Mouse (Mus musculus) neural tube, embryonic 11.5 days (tissue): ENCODE measurements at regions not wholly inside any gene's neighbourhood (a gene's known extent, or its start where the extent isn't known, plus 50 kb on each side); places are given as distances from the start of the nearest gene placed in this dataset.

ENCODE experiments used
- ATAC-seq: fragments of 200-750 bp; cut with Nextera tagmentation; 2 replicates; pipeline ENCODE4 v1.8.0; 2017; ENCODE audit warnings: moderate number of reproducible peaks, mild to moderate bottlenecking, moderate TSS enrichment, moderate library complexity; ENCODE audit not compliant: insufficient read depth, low FRiP score, low TSS enrichment
- DNase-seq: peaks from one replicate; pipeline ENCODE4 v3.0.0-alpha.2; 2015; ENCODE audit warnings: low spot score
- H3K27ac ChIP-seq: fragments of 300-500 bp; sonication (generic); 2 replicates; pipeline ENCODE4 v1.5.1; 2014; ENCODE audit warnings: low read depth, mild to moderate bottlenecking, low read length
- H3K27me3 ChIP-seq: fragments of 300-500 bp; sonication (generic); 2 replicates; pipeline ENCODE4 v1.6.1; 2014; ENCODE audit warnings: mild to moderate bottlenecking, low read length, mixed read lengths; ENCODE audit not compliant: control insufficient read depth, insufficient read depth
- H3K36me3 ChIP-seq: fragments of 300-500 bp; sonication (generic); 2 replicates; pipeline ENCODE4 v1.6.1; 2014; ENCODE audit warnings: mild to moderate bottlenecking, low read length, moderate library complexity, mixed read lengths; ENCODE audit not compliant: control insufficient read depth, insufficient read depth
- H3K4me1 ChIP-seq: fragments of 300-500 bp; sonication (generic); 2 replicates; pipeline ENCODE4 v1.6.1; 2014; ENCODE audit warnings: low read length, mixed read lengths; ENCODE audit not compliant: control insufficient read depth, insufficient read depth
- H3K4me2 ChIP-seq: fragments of 300-500 bp; sonication (generic); 2 replicates; pipeline ENCODE4 v1.6.1; 2014; ENCODE audit warnings: low read depth, mild to moderate bottlenecking, moderate library complexity
- H3K4me3 ChIP-seq: fragments of 300-500 bp; sonication (generic); 2 replicates; pipeline ENCODE4 v1.5.1; 2014; ENCODE audit warnings: low read depth, low read length
- H3K9ac ChIP-seq: fragments of 300-500 bp; sonication (generic); 2 replicates; pipeline ENCODE4 v1.6.1; 2014; ENCODE audit warnings: mild to moderate bottlenecking, low read length
- H3K9me3 ChIP-seq: fragments of 300-500 bp; sonication (generic); 2 replicates; pipeline ENCODE4 v1.6.1; 2016; ENCODE audit warnings: low read length; ENCODE audit not compliant: control insufficient read depth
- WGBS: fragments of 180-500 bp; shearing (Covaris S2); extraction: QIAGEN DNeasy Blood & Tissue Kit; methylation state at CpG from one replicate; pipeline ENCODE4 v1.1.7; 2014; 5-methylcytosine and 5-hydroxymethylcytosine counted together

DNA sequence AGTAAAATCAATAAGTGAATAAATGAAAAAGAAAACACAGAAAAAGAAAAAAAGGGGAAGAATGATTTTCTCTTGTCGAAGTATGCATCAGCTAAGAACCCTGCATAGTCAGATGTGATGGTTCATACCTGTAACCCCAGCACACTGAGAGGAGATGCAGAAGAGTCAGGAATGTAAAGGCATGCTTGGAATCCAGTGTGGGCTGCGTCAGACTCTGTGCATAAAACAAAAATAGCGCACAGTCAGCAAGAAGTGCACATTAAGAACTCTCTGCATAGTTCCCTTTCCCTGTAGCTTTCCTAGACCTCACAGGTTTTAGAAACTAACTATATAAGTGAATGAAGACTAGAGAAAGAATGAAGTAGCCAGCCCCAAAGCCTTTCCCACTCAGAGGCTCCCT, 238.2 kb upstream of the Chl1 start:
- DNase-seq (no peak), ATAC-seq (no peak)
- H3K4me3 ChIP-seq, result no peak overlapping the region
- 81% methylated on average over 3 of the region's 3 CpGs for WGBS
- no peak overlapping the region for H3K9ac ChIP-seq
- no peaks in the 10 kb centered on the region for H3K36me3 ChIP-seq
- no peak overlapping the region for H3K4me2 ChIP-seq
- no peak overlapping the region for H3K27ac ChIP-seq
- H3K4me1 ChIP-seq, result no peaks in the 10 kb centered on the region
- no peaks in the 10 kb centered on the region for H3K9me3 ChIP-seq
- no peaks in the 10 kb centered on the region for H3K27me3 ChIP-seq

DNA sequence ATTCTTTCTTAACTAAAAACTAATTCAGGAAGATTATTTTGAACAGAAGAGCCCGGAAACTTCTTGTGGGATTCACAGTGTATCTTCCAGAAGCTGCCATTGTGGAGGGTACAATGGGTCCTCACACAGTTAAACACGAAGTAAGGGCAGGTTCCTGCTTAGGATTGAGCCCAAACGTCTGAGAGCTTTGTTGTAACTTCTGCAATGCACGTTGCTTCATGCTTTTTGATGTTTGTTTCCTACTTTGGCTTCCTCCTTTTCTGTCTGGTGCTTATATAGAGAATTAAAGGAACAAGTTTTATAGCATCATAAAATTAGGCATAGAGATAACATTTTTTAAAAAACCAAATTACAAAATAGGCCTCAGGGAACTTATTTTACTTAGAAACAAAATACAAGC, 235.3 kb upstream of the Chl1 start:
- Histone ChIP-seq H3K27me3 (no peaks in the 10 kb centered on the region), H3K9ac (no peak overlapping the region), H3K4me2 (no peak overlapping the region), H3K9me3 (no peaks in the 10 kb centered on the region), H3K4me3 (no peak overlapping the region), H3K27ac (no peak overlapping the region), H3K4me1 (no peaks in the 10 kb centered on the region), H3K36me3 (no peaks in the 10 kb centered on the region)
- WGBS, result 69% methylated on average over 4 of the region's 4 CpGs
- ATAC-seq, result no peak
- no peak for DNase-seq

DNA sequence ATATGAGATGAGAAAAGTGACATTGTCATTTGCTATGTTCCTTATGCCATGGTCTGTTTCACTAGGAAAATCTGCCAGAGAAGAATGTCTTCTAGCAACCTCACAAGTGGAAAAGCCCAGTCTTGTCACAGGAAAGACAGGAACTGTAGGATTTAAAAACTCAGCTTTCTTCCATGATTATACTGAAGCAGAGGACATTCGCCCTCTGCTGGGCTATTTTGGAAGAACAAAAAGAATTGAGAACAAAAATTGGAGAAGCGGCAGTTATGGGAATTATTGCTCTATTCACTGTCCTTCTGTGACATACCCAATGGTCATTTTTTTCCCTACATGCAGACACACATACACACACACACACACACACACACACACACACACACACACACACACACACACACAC, 234.9 kb upstream of the Chl1 start:
- 38% methylated on average over 2 of the region's 2 CpGs for WGBS

DNA sequence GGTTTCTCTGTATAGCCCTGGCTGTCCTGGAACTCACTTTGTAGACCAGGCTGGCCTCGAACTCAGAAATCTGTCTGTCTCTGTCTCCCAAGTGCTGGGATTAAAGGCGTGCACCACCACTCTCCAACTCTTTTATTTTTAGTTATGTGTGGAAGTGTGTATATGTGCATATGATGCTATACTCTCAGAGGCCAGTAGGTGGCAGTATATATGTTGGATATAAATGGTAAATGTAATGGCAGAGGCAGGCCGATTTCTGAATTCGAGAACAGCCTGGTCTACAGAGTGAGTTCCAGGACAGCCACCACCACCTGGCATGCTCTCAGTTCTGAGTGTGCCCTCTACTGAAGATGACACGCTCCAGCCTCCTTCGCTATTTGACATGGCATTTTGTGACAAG, 214.4 kb upstream of the Chl1 start:
- Histone ChIP-seq H3K36me3 (no peaks in the 10 kb centered on the region), H3K27me3 (no peaks in the 10 kb centered on the region), H3K4me2 (no peak overlapping the region), H3K4me1 (no peaks in the 10 kb centered on the region), H3K9me3 (no peaks in the 10 kb centered on the region), H3K4me3 (no peak overlapping the region), H3K27ac (no peak overlapping the region), H3K9ac (no peak overlapping the region)
- ATAC-seq, result no peak
- no peak for DNase-seq
- 88% methylated on average over 6 of the region's 6 CpGs for WGBS

More for the DNA sequence above, 234.9 kb upstream of the Chl1 start:
- DNase-seq (no peak), ATAC-seq (no peak)
- no peaks in the 10 kb centered on the region for H3K27me3 ChIP-seq
- H3K4me3 ChIP-seq, result no peak overlapping the region
- H3K9me3 ChIP-seq, result no peaks in the 10 kb centered on the region
- no peaks in the 10 kb centered on the region for H3K4me1 ChIP-seq
- H3K36me3 ChIP-seq, result no peaks in the 10 kb centered on the region
- no peak overlapping the region for H3K9ac ChIP-seq
- no peak overlapping the region for H3K27ac ChIP-seq
- H3K4me2 ChIP-seq, result no peak overlapping the region

DNA sequence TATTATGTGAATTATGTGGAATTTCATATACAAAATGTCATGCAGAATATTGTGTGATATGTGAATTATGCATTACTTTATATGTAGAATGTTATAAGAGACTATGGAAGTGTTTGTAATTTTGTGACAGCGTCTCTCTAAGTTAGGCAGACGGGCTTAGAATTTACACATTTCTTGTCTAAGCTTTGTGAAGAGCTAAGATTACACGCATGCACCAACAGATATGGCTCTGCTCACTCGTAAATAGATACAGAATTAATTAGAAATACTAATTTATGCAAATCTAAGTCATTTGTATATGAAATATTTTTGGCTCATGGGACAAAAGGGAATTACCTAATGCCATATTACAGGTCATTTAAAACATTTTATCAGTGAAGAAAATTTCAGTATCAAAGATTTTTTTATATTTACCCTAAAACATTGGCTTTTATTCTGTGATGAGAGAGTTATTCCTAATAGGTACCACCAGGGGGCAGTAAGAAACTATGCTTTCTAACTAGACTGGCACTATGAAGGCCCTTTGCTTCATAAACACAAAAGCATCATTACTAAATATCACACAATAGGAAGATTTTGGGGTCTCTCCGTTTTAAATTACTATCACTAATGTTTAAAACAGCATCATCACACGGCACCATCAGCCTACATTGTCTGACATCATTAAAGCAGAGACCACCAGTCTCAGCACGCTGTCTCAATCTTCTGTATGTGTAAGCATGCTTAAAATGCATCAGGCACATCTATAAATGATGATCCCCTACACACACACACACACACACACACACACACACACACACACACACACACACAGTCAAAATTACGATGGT, 203.8 kb upstream of the Chl1 start:
- Histone ChIP-seq H3K4me2 (no peak overlapping the region), H3K27me3 (no peaks in the 10 kb centered on the region), H3K4me3 (no peak overlapping the region), H3K36me3 (no peaks in the 10 kb centered on the region), H3K9me3 (no peaks in the 10 kb centered on the region), H3K9ac (no peak overlapping the region), H3K27ac (no peak overlapping the region), H3K4me1 (no peaks in the 10 kb centered on the region)
- peak; percentile 33 for DNase-seq
- ATAC-seq, result peak; percentile 66
- WGBS, result 47% methylated on average over 8 of the region's 8 CpGs

DNA sequence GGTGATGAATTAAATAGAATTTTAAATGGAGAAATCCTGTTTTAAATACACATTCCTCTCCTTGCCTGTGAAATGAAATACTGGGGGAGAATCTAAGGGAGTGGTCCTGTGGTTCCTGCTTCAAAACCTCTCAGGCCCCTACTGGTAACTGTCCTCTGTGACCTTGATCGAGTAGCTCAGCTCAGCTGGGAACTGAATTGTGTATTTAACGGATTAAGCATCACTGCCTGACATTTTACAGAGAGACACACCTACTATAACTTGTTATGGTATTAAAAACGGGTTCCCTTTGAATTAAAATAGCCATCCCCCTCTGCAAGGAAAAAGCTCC, 203.2 kb upstream of the Chl1 start:
- no peaks in the 10 kb centered on the region for H3K4me1 ChIP-seq
- H3K27me3 ChIP-seq, result no peaks in the 10 kb centered on the region
- no peak for DNase-seq
- peak; percentile 57 for ATAC-seq
- H3K4me3 ChIP-seq, result no peak overlapping the region
- no peak overlapping the region for H3K9ac ChIP-seq
- no peak overlapping the region for H3K27ac ChIP-seq
- WGBS, result 25% methylated on average over 3 of the region's 3 CpGs
- H3K36me3 ChIP-seq, result no peaks in the 10 kb centered on the region
- no peaks in the 10 kb centered on the region for H3K9me3 ChIP-seq
- no peak overlapping the region for H3K4me2 ChIP-seq

DNA sequence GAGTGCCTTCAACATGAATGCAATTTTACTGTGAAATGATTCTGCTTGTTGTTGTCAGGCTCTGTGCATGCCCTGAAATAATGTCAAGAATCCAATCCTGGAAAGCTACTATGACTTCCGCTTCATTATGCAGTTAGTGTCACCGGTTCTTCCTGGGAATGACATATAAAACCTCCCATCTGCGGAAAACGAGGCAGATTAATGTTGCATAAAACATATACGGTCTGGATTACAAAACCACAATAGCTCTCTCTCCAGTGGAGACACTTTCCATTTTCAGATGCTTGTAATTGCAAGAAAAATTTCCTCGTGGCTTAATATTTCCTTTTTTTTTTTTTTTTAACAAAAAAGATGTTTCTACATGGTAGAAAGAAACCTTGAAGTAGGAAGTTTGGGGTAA, 198.2 kb upstream of the Chl1 start:
- no peak for ATAC-seq
- 72% methylated on average over 6 of the region's 6 CpGs for WGBS

DNA sequence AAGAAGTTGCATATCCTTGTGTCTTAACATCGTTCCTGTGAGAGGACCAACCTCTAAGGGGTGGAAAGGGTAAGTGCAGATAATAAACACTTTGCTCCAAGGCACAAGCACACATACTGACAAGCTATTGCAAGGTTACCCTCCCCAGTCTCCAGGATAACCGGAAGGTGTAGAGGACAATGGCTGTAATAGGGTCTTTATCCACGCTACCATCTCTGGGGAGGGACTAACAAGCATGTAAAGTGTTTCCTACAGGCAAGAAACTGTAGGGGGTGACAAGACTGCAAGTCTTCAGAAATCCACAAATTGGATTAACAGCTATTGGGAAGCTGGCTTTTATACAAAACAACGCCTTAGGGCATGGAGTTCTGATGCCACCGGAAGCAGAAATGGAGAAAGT, 197.5 kb upstream of the Chl1 start:
- no peak for DNase-seq

More for the DNA sequence above, 198.2 kb upstream of the Chl1 start:
- no peak overlapping the region for H3K27ac ChIP-seq
- H3K4me3 ChIP-seq, result no peak overlapping the region
- no peaks in the 10 kb centered on the region; the same call in 1 of the 2 replicates for H3K4me1 ChIP-seq
- no peak for DNase-seq
- no peaks in the 10 kb centered on the region for H3K9me3 ChIP-seq
- no peaks in the 10 kb centered on the region for H3K36me3 ChIP-seq
- H3K4me2 ChIP-seq, result no peak overlapping the region
- no peaks in the 10 kb centered on the region for H3K27me3 ChIP-seq
- no peak overlapping the region for H3K9ac ChIP-seq

DNA sequence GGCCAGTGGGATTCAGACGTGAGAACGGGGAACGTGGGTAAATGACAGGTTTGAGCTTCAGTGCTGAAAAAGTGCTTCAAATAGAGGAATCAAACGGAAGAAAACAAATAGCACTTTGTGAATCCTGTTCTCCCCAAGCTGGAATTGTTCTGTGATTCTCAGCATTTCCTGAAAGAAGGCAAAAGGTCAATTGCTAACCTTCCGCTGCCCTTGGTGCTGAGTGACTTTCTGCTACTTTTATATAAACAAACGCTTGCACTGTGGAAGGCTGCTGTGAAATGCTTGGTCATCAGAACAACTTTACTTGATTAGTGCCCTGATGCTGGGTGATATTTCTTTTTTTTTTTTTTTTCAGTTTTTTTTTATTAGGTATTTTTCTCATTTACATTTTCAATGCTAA, 192.3 kb upstream of the Chl1 start:
- no peak overlapping the region for H3K27ac ChIP-seq
- no peaks in the 10 kb centered on the region for H3K27me3 ChIP-seq
- H3K9ac ChIP-seq, result no peak overlapping the region
- H3K4me1 ChIP-seq, result no peaks in the 10 kb centered on the region
- 18% methylated on average over 6 of the region's 6 CpGs for WGBS
- H3K4me2 ChIP-seq, result no peak overlapping the region
- H3K36me3 ChIP-seq, result no peaks in the 10 kb centered on the region
- ATAC-seq (no peak), DNase-seq (no peak)
- no peak overlapping the region for H3K4me3 ChIP-seq
- H3K9me3 ChIP-seq, result no peaks in the 10 kb centered on the region

More for the DNA sequence above, 197.5 kb upstream of the Chl1 start:
- WGBS, result 65% methylated on average over 5 of the region's 5 CpGs
- Histone ChIP-seq H3K9ac (no peak overlapping the region), H3K4me2 (no peak overlapping the region), H3K27me3 (no peaks in the 10 kb centered on the region), H3K36me3 (no peaks in the 10 kb centered on the region), H3K9me3 (no peaks in the 10 kb centered on the region), H3K4me3 (no peak overlapping the region), H3K4me1 (no peaks in the 10 kb centered on the region; the same call in 1 of the 2 replicates), H3K27ac (no peak overlapping the region)
- no peak for ATAC-seq
